Mouse (Mus musculus) olfactory bulb, adult 2 months (tissue): ENCODE results near the gene Prickle1.

Experiments
- CTCF ChIP-seq: fragments of 200-500 bp; IDR thresholded peaks from 2 replicates; pipeline ENCODE4 v1.5.1; 2012; ENCODE audit warnings: low read depth, mild to moderate bottlenecking, low read length, moderate library complexity; ENCODE audit not compliant: insufficient read depth
- POLR2A ChIP-seq: fragments of 200-500 bp; IDR thresholded peaks from 2 replicates; pipeline ENCODE4 v1.6.1; 2012; ENCODE audit warnings: mild to moderate bottlenecking, low read depth, low read length, moderate library complexity; ENCODE audit not compliant: insufficient read depth

DNA sequence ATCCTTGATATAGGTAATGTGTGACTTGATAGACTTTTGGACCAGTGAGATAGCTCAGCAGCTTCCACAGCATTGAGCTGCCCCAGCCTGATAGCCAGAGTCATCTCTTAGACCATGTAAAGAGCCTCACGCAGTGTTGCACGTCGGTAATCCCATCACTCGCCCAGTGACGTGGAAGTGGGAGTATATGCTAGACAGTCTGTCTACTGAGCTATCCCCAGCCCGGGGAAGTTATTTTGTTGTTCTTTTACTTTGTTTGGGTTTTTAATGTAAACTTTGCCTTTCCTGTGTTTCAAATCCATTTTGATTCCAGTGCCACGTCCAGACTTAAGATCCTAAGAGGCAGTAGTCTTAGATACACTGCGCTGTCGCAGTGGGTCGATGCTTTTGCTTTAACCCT lies 114.6 kb downstream of the Prickle1 start:
- TF ChIP-seq POLR2A = no peak
- no peak for TF ChIP-seq CTCF
